Comparison of ENCODE assay signal across 15 mouse cellular contexts in the genomic region with DNA sequence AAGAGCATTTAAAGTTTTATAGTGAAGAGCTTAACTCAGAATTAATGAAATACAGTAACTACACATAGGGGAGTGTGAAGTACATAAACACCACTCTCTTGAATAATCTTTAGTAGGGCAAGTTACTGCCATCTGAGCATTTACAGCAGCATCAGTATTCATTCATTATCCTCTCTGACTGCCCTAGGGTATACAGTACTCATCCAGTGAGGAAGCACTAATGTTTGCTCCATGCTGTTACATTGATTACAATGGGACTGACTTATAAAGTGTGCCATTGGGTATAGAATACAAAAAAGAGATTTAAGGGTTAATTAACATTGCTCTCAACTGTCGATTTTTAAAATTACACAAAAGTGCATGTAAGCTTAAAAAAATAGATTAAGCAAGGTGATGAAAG. TPM values are rescaled to one million over a fixed set of nuclear protein-coding genes. Genes with fewer than 3 reads are reported as not detected.
"Had no signal": no experiment of that assay in that cellular context is flagged by ENCODE, and none has a peak within 500 bp of the region (broad histone marks: within the 10 kb centered on the region; RNA-seq: fewer than 3 reads in every experiment).

No protein-coding gene starts in this region.

- H3K9ac ChIP-seq: neural tube, embryonic 12.5 days; stomach, embryonic 15.5 days had no signal

- H3K27me3 ChIP-seq: neural tube, embryonic 12.5 days; stomach, embryonic 15.5 days had no signal

- H3K4me3 ChIP-seq: neural tube, embryonic 12.5 days; stomach, embryonic 15.5 days had no signal

- H3K9me3 ChIP-seq: neural tube, embryonic 12.5 days; stomach, embryonic 15.5 days had no signal

- DNase-seq: right cerebral cortex, adult 18-20 months; right cerebral cortex, postnatal 14 days; right cerebral cortex, postnatal 25 days; right cerebral cortex, postnatal 4 days; spleen, adult 18-20 months; thymus, adult 18-20 months; thymus, adult 2 months; thymus, postnatal 14 days; thymus, postnatal 25 days; thymus, postnatal 36 days; thymus, postnatal 4 days had no signal

- H3K27ac ChIP-seq: neural tube, embryonic 12.5 days; stomach, embryonic 15.5 days; stomach, postnatal 0 days had no signal

- H3K4me1 ChIP-seq: neural tube, embryonic 12.5 days; stomach, embryonic 15.5 days had no signal

- H3K4me2 ChIP-seq: neural tube, embryonic 12.5 days; stomach, embryonic 15.5 days had no signal

RNA-seq across cellular contexts. Expression of a gene that starts 58.1 kb away (rescaled TPM):
- total RNA-seq: neutrophil, adult 5-6 weeks had no signal
